Mouse (Mus musculus) c-Kit-negative CD71-positive TER-119-positive erythroid progenitor cells, embryonic 14.5 days (primary cell): ENCODE data around the gene Tmco4.

ENCODE experiments used
- DNase-seq: peaks from one replicate; pipeline ENCODE4 v3.0.0-alpha.2; 2013; ENCODE audit warnings: low read depth, low spot score

Gene Tmco4

GRCm38 (mm10) chr4:138972827-138973718, at the start of gene Tmco4:
TSS of gene Tmco4 (plus strand) at chr4:138972888.
- peak; percentile 32 for DNase-seq

DNA sequence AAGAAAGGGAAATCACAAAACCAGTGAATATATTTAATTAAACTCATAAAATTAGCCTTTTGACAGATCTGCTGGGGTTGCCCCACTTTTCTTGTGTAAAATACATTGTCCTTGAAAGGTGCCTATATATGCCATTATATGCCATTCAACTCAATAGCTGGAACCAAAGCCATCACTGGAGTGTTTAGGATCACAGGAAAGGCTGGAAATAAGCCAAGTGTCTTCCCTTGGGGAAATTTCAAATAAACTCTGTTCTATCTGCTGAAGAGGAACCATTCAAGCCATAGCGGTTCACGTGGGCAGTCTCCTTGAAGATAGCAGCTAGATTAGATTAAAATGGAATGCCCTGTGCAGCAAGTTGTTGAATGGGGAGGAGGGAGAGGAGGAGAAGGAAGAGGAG, 47.1 kb upstream of the Tmco4 start:
- DNase-seq: no peak

DNA sequence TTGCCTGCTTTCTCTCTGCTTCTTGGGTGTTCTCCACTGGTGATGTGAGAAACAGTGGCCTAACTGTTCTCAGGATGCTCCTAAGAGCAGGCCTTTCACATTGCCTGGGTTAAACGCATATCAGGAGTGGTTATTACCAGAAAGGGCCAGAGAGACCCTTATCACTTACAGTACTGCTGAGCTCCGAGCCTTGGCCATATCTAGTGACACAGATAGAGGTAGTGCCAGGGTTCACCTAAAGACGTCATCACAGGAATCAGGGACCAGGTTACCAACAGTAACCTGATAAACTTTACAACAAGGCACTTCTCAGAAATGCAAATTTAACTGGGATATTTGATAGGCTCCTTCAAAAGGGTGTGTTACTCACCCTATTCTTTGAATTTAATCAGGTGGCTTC, 38.8 kb upstream of the Tmco4 start:
- no peak for DNase-seq

- DNase-seq: no peak
Observed at GRCm38 (mm10) chr4:138934456-138935145, 38.1 kb upstream of the Tmco4 start.

DNA sequence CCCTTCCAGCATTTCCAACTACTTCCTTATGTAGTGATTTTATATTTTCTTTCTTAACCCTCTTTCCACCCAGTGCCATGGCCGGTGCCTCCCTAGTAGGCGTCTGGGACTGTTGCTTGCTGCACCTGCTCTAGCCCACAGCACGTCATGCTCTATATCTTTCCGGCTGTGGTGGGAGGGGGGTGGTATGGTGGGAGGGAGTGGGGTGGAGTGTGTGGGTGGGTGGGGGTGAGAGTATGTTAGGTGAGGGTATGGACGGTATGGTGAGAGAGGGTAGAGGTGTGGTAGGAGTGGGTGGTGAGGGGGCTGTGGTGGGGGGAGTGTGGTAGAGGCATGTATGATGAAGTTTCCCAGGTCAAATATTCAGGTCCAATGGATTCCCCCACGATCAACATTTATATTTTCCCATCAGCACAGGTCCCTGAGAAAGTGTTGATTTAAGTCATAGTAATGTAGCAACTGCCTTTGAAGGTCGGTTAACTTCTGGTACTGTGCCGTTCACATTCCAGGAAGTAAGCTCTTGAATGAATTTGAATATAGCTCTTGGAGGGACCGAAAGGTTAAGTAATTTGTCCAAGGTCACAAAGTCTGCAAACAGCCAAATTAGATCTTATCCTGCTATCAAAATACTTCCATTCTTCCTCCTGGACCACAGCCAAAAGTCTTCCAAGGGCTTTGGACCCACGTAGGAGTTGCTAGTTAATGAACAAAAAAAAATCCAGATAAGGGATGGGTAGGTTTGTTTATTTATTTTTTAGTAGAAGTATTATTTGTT, 34.0 kb upstream of the Tmco4 start:
- no peak for DNase-seq

DNA sequence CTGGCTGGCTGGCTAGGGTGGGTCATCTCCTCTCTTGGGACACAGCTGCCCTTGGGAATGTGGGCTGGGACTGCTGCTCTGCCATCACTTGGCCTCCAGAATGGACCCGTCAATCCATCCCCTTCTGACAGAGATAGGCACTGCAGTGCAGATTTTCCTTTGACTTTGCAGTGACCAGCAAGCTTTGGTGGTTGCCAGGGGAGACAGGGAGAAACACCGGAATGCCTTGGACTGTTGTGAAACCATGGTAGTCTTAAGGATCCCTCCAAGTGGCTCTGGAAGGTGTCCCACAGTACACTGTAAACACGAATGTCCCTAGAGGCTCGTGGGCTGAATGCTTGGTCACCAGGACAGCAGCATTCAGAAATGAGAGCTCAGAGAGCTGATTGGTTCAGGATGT, 33.2 kb upstream of the Tmco4 start:
- DNase-seq: no peak

DNA sequence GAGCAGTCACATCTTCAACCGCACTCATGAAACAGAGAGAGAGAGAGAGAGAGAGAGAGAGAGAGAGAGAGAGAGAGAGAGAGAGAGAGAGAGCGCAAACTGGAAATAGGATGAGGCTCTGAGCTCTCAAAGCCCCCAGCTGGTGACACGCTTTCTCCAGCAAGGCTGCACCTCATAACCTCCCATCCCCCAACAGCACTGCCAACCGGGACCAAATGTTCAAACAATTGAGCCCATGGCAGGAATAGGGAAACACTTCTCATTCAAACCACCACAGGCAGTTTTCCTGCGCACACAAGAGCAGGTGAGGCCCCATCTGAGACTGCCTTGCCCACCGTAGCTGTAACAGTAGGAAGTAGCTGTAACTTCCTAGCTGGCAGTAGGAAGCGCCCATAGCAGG, 31.3 kb upstream of the Tmco4 start:
- DNase-seq: no peak

- no peak for DNase-seq
Observed at GRCm38 (mm10) chr4:138941966-138942365, 30.7 kb upstream of the Tmco4 start.

GRCm38 (mm10) chr4:138943730-138944129, 29.0 kb upstream of the Tmco4 start:
- peak; percentile 31 for DNase-seq

GRCm38 (mm10) chr4:138948257-138948656, 24.4 kb upstream of the Tmco4 start:
- DNase-seq: no peak

- DNase-seq: no peak
Observed at GRCm38 (mm10) chr4:138958612-138959011, 14.1 kb upstream of the Tmco4 start.

DNA sequence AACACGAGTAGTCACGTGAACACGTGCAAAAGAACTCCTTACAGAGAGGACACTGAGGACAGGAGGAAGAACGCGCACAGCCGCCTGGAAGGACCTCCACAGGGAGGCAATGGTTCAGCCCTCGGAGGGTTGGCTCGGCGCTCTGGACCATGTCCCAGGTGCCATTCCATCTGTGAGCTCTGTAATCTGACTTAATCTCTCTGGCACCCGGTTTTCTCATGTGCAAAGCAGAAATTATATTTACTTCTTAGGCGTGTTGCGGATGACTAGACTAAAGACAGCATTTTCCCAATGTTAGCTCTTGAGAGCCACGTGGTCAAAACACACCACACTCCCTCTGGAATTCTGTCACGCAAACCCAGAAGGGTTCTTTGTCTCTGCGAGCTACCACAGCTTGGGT, 13.6 kb upstream of the Tmco4 start:
- no peak for DNase-seq

DNA sequence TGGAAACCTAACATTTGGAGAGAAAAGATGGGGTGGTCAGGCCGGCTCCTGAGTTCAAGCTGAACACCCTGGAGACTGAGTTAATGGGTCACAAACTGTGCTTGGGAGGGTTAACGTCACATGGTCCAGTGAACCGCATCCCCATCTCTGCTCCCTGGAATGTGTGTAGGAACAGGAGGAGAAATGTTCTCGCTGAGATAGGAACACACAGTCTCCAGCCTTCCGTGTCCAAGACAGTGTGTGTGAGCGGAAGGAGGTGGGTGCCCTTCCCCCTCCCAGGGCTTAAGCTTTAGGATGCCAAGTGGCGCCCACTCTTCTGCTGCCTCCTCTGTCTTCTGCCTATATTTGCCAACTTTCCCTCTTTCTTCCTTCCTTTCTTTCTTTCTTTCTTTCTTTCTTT, 12.8 kb upstream of the Tmco4 start:
- no peak for DNase-seq

DNA sequence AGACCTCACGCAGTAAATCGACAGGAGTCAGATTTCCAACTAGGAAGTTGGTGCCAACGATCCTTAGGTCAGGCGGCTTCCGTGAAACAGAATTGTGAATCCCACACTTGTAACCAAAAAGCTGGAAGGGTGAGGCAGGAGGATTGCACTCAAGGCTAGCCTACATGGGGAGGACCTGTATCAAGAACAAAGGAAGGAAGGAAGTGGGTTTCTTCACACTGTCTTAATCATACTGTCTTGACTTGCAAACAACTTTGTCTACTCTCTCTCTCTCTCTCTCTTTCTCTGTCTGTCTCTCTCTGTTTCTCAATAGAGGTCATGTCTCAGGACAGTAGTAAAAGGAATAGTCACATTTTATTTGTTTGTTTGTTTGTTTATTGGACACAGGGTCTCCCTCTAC, 10.0 kb upstream of the Tmco4 start:
- DNase-seq: no peak

GRCm38 (mm10) chr4:138965871-138966270, 6.8 kb upstream of the Tmco4 start:
- no peak for DNase-seq

- DNase-seq: no peak
Observed at GRCm38 (mm10) chr4:138966866-138967265, 5.8 kb upstream of the Tmco4 start, which contains the start of gene Rnf186. TSS of gene Rnf186 (plus strand) at chr4:138967112.

GRCm38 (mm10) chr4:138967485-138967884, 5.2 kb upstream of the Tmco4 start:
- DNase-seq: no peak

DNA sequence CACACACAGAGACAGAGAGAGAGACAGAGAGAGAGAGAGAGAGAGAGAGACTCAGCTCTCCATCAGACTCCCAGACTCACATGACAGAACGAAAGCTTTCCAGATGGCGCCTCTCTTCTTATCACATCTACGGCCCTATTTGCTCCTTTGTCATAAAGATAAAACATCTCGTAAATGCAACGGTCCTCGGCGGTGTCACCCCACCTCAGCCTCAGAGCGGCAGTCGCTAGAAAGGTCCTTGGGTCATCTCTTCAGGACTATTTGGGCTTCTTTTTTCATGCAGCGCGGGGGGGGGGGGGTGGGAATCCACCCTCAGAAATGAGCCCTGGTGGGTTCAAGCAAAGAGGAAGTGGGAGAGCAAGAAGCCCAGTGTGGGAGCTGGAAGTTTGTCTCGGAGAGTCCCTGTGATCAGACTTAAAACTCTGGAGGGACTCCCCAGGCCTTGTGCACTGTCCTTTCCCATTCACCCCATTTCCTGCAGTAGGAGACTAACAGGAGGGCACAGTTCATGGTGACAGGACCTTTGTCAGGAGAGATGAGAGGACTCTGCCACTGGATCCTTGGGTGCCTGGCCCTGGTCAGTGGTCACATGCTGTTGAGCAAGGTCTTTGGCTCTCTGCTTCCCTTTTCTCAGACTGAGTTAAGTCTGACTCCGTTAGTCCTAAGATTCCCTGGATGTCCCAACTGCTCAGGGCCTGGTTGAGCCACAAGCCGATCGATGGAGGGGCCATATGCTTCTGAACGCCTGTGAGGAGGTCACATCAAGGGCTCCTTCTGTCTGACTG, 3.7 kb upstream of the Tmco4 start:
- DNase-seq: no peak

GRCm38 (mm10) chr4:138969736-138970135, 3.0 kb upstream of the Tmco4 start:
- DNase-seq: no peak

GRCm38 (mm10) chr4:138971371-138971770, 1.3 kb upstream of the Tmco4 start:
- no peak for DNase-seq

- DNase-seq: no peak
Observed at GRCm38 (mm10) chr4:138972139-138972826, 405 bp upstream of the Tmco4 start.
